Mouse (Mus musculus) WW6 (cell line): ENCODE measurements at regions not wholly inside any gene's neighbourhood (a gene's known extent, or its start where the extent isn't known, plus 50 kb on each side); places are given as distances from the start of the nearest gene placed in this dataset.

Source experiments
- DNase-seq: peaks from one replicate; pipeline ENCODE4 v3.0.0-alpha.2; 2013; ENCODE audit warnings: low read depth, low spot score

- DNase-seq, result no peak
Observed at GRCm38 (mm10) chr11:52541210-52541609, 145.0 kb downstream of the 9530068E07Rik start.

DNA sequence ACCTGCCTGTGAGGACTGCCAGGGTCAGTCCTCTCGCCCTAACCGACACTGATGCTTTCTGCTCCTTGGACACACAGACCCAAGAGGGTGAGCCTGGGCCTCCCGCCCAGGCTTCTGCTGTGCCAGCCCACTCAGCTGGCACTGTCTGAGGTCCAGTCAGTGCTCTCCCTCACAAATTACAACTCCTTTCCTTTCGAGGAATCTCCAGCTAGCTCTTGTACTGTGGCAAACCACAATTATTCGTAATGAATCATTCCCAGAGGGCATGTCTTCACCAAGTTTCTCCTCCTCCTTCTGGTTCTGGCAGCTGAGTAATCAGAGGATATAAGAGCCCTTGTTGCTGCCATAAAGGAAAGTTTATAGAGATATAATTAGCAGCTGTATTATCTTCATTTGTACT is 155.2 kb downstream of the 9530068E07Rik start:
- DNase-seq, result no peak

- DNase-seq, result no peak
Observed at GRCm38 (mm10) chr11:52552860-52553259, 156.6 kb downstream of the 9530068E07Rik start.

DNA sequence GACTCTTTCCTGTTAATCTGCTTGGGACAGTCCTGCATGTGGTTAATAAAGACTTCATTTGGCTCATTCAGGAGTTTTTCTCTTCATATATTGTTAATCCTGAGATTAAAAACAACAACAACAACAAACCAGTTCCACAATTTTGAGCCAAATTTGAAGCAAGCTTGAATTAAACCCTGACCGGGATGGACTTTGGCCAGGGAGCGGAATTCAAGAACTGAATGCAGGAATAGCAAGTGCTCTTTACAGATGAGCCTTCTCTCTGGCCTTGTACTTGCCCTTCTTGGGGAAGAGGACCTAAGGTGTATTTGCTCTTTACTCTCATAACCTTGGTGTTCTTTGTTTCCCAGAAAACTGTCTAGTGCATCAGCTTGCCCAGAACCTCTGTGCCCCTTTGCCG is 161.6 kb downstream of the 9530068E07Rik start:
- DNase-seq, result no peak

DNA sequence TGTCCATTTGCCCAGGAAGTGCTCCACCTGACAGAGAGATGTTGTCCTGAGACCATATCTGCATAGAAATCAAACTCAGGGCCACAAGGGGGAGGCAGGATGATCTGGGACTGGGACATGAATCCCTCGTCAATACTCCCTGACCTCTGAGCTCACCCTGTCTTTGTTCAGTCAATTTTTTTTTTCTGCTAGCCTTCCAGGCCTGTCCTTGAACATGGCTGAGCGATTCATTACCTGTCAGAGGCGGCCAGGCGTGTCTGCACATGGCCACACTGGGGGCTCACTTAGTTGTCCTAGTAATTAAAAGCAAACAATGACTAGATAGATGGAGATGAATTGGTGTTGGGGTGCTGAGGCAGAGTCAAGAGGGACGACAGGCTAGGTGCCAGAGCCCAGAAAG is 162.6 kb downstream of the 9530068E07Rik start:
- DNase-seq, result no peak

GRCm38 (mm10) chr11:52561281-52561680 is 165.1 kb downstream of the 9530068E07Rik start:
- no peak for DNase-seq

DNA sequence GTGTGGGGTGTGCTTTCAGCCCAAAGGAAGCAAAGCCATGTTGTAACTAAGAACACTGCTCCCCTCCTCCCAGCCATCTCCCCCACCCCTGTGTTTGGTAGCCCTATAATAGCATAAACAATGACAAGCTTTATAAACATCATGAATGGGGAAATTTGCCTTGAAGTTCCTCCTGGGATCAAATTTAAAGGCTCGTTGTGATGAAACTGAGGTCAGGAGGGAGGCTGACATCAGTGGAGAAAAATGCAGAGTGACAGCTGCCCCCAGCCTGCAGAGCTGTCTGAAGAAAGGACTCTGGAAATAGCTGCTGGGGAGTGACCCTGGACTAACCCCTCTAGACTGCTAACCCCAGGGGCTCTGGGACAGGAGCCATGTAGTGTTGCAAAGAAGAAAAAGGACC is 169.2 kb downstream of the 9530068E07Rik start:
- no peak for DNase-seq

- no peak for DNase-seq
Observed at GRCm38 (mm10) chr11:52566026-52566425, 169.8 kb downstream of the 9530068E07Rik start.

DNA sequence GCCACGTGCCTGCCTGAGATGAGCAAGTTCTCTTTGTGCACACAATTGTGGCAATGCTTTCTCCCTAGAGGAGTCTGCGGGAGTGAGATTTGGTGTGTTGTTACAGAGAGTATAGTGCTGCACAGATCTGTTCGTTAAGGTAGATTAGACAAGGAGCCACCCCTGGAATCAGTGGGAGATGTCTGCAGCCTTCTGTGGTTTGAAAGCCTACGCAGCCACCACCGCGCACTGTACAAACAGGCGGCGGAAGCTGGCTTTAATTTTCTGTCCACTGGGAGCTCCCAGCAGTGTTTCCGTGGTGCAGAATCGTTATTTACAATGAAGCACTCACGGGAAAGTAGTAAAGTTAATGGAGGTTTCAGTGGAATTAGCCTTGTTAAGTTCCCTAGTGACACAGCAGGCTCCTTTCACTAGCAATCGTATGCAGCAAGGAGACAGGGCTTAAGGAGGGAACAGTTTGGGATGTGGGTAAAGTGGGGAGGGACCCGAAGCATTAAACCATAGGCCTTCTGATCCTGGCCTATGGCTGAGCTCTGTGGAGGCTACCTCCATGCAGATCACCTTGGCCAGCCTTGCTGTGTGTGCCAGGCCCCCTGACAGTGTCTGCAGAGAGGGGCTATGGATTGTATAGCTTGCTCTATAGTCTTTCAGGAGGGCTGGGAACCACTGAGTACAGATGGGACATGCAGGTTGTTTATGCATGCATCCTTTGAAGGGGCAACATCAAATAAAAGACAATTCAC is 171.9 kb downstream of the 9530068E07Rik start:
- no peak for DNase-seq

DNA sequence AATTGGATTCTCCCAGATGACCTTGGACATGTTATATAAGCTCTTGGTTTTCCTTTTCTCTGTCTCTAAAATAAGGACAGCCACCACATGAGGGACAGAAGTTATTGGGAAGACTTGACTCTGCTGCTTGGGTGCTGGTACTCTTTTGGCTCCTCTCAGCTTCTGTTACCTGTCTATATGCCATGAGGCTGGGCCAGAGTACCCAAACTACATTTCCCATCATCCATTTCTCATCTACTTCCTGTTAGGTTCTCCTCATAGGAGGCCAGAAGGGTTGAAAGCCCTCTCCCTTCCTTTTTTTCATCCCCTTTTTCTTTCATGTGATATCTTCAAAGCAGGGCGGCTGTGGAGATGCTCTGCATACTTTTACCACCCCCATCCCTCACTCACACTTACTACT is 172.6 kb downstream of the 9530068E07Rik start:
- no peak for DNase-seq

- no peak for DNase-seq
Observed at GRCm38 (mm10) chr11:52569759-52570158, 173.5 kb downstream of the 9530068E07Rik start.

- DNase-seq, result no peak
Observed at GRCm38 (mm10) chr11:52578471-52578870, 182.2 kb downstream of the 9530068E07Rik start.

DNA sequence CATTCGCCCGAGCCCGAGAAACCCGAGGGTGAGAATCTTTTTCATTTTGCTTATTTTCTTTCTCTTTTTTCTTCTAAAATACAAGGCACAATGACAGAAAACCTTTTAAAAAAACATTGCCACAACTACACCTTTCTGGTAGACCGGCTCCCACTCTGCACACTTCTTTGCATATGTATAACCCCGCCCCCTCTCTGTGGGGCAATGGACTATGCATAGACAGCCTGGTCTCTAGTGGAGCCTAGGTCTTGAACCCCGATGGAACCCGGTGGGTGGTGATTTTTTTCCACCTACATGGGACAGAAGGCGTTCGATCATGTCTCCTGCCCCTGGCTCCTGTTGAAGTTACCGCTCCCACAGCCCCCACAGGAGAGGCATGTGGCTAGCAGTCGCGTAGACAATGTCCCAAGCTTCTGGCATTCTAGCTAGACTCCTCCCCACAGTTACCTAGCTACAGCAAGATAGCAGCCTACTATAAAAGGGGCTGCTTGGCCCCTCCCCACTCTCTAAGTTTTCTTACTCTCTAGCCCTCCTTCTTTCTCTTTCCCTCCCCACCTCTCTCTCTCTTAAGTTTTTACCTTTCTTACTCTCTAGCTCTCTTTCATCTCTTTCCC is 183.6 kb downstream of the 9530068E07Rik start:
- no peak for DNase-seq

- DNase-seq, result no peak
Observed at GRCm38 (mm10) chr11:52591596-52592180, 172.7 kb upstream of the Fstl4 start.

DNA sequence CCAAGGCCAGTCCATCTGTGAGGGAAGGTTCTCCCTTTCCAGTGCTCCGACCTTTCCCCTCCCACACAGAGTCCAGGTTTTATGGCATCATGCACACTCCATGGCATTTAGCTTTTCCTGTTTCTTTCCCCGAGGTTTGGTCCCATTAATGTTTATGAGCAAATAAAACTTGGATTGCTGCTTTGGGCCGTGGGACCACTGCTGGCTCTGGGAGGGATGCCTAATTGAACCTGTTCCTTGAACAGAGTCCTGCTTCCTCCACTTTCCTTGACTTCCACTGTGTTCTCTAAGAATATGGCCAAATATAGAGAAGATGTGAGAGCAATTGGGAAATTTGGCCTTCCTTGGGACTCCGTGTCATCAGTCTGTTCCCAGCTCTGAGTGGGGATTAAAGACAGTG is 170.3 kb upstream of the Fstl4 start:
- no peak for DNase-seq

- no peak for DNase-seq
Observed at GRCm38 (mm10) chr11:52601196-52601595, 163.2 kb upstream of the Fstl4 start.

GRCm38 (mm10) chr11:52602061-52602561 is 162.3 kb upstream of the Fstl4 start:
- DNase-seq, result no peak

DNA sequence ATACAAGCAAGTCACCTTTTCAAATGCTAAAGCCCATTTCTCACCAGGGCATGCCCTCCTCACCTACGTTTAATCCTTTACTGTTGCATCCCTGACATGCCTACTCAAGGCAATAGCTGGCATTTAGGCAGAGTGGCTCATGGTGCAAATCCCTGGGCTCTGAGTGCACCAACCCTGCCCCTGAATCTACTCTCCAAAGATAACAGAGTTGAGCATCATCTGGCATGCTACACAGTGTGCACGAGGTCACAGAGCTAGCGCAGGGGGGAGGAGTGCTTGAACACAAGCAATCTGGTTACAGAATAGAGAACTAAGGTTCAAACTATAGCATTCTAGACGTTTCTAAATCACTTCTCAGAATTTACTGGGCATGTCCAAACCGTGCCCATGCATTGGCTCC is 161.6 kb upstream of the Fstl4 start:
- no peak for DNase-seq

GRCm38 (mm10) chr11:52610681-52611165 is 153.7 kb upstream of the Fstl4 start:
- no peak for DNase-seq

DNA sequence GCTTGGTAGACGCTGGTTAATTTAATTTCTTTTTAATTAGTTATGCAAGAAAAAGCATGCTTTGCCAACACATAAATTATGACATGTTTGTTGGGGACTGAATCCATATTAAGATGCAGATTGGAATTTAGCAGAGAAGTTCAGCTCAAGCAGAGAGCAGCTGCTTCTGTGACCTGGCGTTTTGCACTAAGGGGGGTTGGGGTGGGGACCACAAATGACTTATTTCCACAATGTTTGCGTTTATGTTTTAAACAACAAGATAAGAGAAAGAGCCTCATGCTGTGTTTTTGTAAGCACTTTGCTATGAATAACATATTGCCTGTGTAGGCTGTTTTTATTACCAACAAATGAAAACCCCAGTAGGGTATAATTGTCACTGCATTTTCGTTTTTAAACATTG is 148.8 kb upstream of the Fstl4 start:
- no peak for DNase-seq

- DNase-seq, result no peak
Observed at GRCm38 (mm10) chr11:52618646-52619045, 145.8 kb upstream of the Fstl4 start.

GRCm38 (mm10) chr11:52622861-52623260 is 141.6 kb upstream of the Fstl4 start:
- no peak for DNase-seq

- no peak for DNase-seq
Observed at GRCm38 (mm10) chr11:52628875-52629274, 135.6 kb upstream of the Fstl4 start.
